Mouse (Mus musculus) inflammation-experienced regulatory T-cells (primary cell): ENCODE data around the gene Lin28a. TPM values are rescaled to one million over a fixed set of nuclear protein-coding genes. Genes with fewer than 3 reads are reported as not detected.

ENCODE experiments used
- polyA plus RNA-seq, 2 experiments: library from polyadenylated mRNA; unstranded; fragments of 100-300 nt; shearing (Covaris generic); gene quantifications; one replicate each; pipeline ENCODE4 v1.2.1; 2017

Gene Lin28a
- polyA plus RNA-seq: not detected

DNA sequence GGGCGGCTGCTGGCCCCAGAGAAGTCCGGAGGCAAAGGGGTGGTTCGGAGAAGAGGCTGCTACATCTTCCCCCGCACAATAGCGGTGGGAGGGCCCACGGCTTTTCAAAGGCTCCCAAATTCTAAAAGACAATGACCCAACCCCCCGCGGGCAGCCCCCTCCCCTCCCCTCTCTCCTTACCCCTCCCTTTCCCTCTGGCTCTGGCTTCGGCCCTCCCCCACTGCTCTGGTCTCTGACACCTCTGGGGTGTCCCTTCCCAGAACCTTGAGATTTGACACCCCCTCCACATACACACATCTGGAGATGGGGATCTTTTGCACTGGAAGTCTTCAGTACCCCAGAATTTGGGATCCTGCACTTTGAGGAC, at the start of gene Lin28a:
Gene Lin28a (minus strand): TSS at position 63 of the 367 bp plus-strand sequence.

DNA sequence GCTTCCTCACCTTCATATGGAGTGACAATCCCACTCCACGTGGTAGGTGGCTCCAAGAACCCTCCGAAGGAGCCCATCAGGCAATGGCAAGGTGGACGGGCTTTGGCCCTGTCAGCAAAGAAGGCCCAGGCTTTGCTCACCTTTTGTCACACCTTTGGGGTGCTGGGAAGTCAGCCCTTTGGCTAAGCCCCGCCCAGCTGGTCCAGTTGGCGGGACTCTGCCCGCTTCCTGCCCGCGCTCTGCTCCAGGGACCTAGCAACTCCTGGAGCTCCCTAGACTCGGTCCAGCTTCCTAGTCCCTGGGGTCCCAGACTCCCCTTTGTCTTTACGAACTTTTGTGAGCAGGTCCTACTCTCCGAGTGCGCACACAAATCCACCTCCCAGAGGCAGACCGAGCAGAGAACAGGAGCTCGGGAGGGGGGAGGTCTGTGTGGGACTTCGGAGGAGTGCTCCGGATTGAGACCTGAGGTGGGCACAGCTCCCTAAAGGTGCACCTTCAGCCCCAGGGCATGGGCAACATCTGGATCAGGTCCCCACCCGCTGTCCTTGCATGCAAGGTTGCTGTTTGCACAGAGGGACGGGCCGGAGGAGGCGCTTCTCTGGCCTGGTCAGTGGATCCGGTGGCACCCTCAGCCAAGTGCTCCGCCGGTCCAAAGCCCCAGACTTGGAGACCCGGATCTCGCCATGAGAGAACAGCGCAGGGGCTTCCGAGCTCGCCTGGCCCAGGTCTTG, 41.7 kb upstream of the Lin28a start, which contains the start of gene Crybg2:
Gene Crybg2 (plus strand): TSS at position 681 of the 731 bp plus-strand sequence.

DNA sequence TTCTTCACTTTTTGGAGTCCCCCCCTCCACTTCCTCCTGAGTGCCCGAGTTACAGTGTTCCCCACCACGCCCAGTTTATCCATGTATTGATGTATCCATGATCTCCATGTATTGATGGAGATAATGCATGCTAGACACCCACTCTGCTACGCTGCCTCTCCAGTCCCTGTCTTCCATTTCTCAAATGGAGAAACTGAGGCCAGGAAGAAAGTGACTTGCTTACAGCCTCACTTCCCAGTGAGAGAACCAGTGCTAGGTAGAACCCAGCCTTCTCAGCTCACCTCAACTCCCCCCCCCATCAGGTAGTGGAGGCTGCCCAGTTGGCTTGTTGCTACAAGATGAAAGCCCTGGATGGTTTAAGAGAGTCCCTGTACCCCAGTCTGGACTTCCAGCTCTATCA, 34.9 kb upstream of the Lin28a start, which contains the start of gene Zfp683:
Gene Zfp683 (plus strand): TSS at position 301 of the 400 bp plus-strand sequence.

DNA sequence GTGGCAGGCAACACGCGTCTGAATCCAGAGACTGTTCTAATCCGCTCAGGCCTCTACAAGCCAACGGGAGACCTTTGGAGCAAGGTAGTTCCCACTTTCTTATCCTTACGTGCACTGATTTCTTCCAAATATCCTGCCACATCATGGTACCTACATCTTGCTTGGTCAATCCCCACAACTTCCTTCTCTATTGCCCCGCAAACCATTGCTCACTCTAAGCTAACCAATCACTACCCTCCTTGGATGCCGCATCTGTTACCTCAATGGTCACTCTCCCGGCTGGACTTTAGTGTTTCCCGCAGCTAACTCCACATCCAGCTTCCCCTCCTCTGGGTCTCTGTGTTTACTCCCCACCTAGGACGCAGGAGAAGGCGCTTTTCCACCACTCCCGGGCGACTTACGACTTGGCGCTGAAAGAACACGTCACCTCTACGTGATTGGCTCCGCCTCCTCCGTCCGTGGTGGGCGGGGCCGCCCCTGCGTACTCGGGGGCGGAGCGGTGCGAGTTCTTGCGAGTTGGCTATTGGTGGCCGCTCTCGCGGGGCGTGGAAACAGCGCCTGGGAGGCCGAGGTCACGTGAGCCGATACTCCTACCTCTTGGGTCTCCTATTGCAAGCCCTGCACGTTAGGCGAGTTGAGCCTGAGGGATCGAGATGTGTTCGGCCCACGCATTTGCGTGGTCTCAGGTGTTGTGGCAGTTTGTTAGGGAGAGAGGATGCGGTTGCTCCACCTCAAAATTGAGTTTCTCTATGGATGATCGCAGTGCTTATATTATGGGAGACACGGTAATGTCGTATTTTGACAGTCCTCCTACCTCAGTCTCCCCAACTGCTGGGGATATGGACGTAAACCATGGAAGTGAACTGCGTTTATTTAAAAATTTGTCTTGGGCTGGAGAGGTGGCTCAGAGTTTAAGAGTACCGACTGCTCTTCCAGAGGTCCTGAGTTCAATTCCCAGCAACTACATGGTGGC, 17.9 kb downstream of the Lin28a start, which contains the start of gene Dhdds:
Gene Dhdds (minus strand): TSS at position 453 of the 973 bp plus-strand sequence.

DNA sequence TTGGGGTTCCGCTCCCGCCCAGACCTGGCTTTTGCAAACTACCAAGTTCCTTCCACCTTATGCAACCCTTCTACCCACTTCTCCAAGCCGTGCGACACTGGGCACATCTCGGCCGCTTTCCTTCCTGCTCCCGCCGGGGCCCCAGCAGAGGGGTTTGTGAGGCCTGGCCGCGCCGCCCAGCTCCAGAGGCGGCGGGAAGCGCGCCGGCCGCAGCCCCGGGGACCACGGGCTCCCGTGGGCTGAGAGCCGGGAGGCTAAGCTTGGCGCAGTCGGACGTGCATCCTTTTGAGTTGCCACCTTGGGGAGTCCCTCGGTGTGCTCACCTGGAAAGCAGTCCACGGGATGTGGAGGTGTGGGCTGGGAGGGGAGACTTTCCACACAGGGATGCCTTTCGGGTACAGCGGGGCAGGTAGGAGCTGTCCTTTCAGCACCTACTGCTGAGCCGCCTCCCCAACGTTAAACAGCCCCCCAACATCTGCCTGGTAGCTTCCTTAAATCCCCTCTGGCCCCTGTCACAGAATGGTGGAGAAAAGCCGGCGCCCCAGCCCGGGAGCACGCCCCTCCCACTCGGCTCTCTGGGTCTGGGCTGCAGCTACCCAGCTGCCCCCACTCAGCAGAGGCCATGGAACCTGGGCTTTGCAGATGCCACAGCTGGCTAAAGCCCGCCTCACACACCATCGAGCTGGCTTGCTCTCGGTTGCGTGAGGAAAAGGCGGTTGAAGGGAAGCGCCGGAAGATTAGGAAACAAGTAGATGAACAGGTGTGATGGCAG, 50.3 kb downstream of the Lin28a start, which contains the start of gene Hmgn2:
Gene Hmgn2 (minus strand): TSS at position 501 of the 772 bp plus-strand sequence.

Other genes starting within 250 kb of the Lin28a start
- 100 to 1,000 TPM; 230 to 291 TPM for gene Rps6ka1, start 131.0 kb downstream of the Lin28a start, polyA plus RNA-seq
- gene Hmgn2, start 50.2 kb downstream of the Lin28a start, polyA plus RNA-seq: 100 to 1,000 TPM; 309 to 348 TPM
- gene Dhdds, start 17.9 kb downstream of the Lin28a start, polyA plus RNA-seq: 10 to 100 TPM; 25.3 to 33.8 TPM
- gene Zfp683, start 35.0 kb upstream of the Lin28a start, polyA plus RNA-seq: 1 to 10 TPM; 1.4 to 4.9 TPM
- gene Crybg2, start 42.0 kb upstream of the Lin28a start, polyA plus RNA-seq: 10 to 100 TPM; 17.9 to 18.0 TPM
- 1,000 to 10,000 TPM; 2,589 to 2,801 TPM for gene Cd52, start 76.2 kb upstream of the Lin28a start, polyA plus RNA-seq
- 10 to 100 TPM; 46.7 to 60.6 TPM for gene Ubxn11, start 83.7 kb upstream of the Lin28a start, polyA plus RNA-seq
- 1,000 to 10,000 TPM; 1,401 to 1,596 TPM for gene Sh3bgrl3, start 109.9 kb upstream of the Lin28a start, polyA plus RNA-seq
- gene Cep85, start 168.3 kb upstream of the Lin28a start, polyA plus RNA-seq: 100 to 1,000 TPM in 1 of 2 experiments, 10 to 100 TPM in 1; 70.5 to 104 TPM
- under 1 TPM in 1 of 2 experiments, not detected in 1; 0.32 TPM for gene Gm7534, start 184.2 kb upstream of the Lin28a start, polyA plus RNA-seq
- gene Catsper4, start 208.5 kb upstream of the Lin28a start, polyA plus RNA-seq: not detected
- under 1 TPM in 1 of 2 experiments, not detected in 1; 0.17 TPM for gene Cnksr1, start 219.6 kb upstream of the Lin28a start, polyA plus RNA-seq
- 1 to 10 TPM; 3.2 to 5.7 TPM for gene E130218I03Rik, start 224.8 kb upstream of the Lin28a start, polyA plus RNA-seq
- 10 to 100 TPM; 18.4 to 25.6 TPM for gene Zfp593, start 226.8 kb upstream of the Lin28a start, polyA plus RNA-seq
- gene Gm30191, start 228.1 kb upstream of the Lin28a start, polyA plus RNA-seq: not detected
- under 1 TPM in 1 of 2 experiments, not detected in 1; 0.22 TPM for gene Grrp1, start 235.3 kb upstream of the Lin28a start, polyA plus RNA-seq